Mouse (Mus musculus): Measurements from ENCODE around the gene Nutf2-ps1. TPM values are rescaled to one million over a fixed set of nuclear protein-coding genes. Genes with fewer than 3 reads are reported as not detected.
A peak's percentile ranks its signal among the peaks of the same experiment; 100 is the strongest.
"Not testable (repeated sequence)": the region's sequence is repeated elsewhere in the genome, so short reads cannot be mapped to it uniquely, and the experiment has no call there.

The Nutf2-ps1 gene
- 104 and 109 TPM in 2 replicates for polyA plus RNA-seq (2012; rRNA removed)

DNA sequence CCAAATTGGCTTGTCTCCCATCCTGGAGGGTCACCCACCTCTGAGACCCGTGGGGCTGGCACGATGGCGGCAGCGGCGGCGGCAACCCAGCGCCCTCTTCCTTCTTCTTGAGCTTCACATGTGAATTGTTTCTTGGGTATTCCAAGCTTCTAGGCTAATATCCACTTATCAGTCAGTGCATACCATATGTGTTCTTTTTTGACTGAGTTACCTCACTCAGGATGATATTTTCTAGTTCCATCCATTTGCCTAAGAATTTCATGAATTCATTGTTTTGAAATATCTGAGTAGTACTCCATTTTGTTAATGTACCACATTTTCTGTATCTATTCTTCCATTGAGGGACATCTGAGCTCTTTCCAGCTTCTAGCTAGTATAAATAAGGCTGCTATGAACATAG lies at the start of gene Nutf2-ps1:
Gene Nutf2-ps1, minus strand, starts transcription at position 101 of the 400 bp plus-strand sequence.
- not testable (repeated sequence) for DNase-seq (ENCODE audit: low read depth, low spot score)
- WGBS: 96% methylated on average over 7 of the region's 7 CpGs

GRCm38 (mm10) chr19:53638041-53638440 lies 49.2 kb upstream of the Nutf2-ps1 start:
- DNase-seq (ENCODE audit: low read depth, low spot score): no peak
- 91% methylated on average over 2 of the region's 2 CpGs for whole genome bisulfite sequencing

GRCm38 (mm10) chr19:53621681-53622080 lies 32.8 kb upstream of the Nutf2-ps1 start:
- no peak for DNase-seq (ENCODE audit: low read depth, low spot score)
- 90% methylated on average over 13 of the region's 13 CpGs for WGBS

DNA sequence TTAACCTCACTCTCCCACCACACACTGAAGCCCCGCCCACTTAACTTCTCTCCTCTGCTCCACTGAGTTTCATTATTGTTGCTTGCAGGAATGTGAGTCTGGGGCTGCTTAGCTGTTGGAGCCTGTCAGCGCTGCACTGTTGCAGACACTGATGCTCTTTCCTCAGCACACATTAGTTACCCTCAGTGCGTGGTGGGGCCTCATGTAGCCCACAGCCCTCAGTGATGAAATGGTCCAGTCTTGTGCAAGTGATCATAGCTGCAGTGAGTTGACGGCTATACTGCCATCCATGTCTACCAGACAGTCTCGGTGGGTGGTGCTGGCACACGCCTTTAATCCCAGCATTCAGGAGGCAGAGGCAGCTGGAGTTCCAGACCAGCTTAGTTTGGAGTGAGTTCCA lies 20.1 kb upstream of the Nutf2-ps1 start:
- no peak for DNase-seq (ENCODE audit: low read depth, low spot score)
- 81% methylated on average over 6 of the region's 6 CpGs for WGBS

DNA sequence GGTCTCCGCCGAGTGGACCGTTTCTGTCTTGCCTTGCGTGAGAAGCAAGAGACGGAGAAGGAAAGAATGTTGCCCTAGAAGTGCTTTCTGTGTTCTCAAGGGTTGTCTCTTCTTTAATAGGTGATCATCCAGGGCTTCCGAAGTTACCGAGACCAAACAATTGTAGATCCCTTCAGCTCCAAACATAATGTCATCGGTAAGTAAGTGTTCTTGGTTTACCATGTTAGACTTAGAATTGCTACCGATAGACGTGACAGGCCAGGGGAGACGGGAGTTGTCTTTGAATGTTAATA lies 12.4 kb upstream of the Nutf2-ps1 start:
- DNase-seq (ENCODE audit: low read depth, low spot score): no peak
- WGBS: 2% methylated on average over 11 of the region's 11 CpGs

DNA sequence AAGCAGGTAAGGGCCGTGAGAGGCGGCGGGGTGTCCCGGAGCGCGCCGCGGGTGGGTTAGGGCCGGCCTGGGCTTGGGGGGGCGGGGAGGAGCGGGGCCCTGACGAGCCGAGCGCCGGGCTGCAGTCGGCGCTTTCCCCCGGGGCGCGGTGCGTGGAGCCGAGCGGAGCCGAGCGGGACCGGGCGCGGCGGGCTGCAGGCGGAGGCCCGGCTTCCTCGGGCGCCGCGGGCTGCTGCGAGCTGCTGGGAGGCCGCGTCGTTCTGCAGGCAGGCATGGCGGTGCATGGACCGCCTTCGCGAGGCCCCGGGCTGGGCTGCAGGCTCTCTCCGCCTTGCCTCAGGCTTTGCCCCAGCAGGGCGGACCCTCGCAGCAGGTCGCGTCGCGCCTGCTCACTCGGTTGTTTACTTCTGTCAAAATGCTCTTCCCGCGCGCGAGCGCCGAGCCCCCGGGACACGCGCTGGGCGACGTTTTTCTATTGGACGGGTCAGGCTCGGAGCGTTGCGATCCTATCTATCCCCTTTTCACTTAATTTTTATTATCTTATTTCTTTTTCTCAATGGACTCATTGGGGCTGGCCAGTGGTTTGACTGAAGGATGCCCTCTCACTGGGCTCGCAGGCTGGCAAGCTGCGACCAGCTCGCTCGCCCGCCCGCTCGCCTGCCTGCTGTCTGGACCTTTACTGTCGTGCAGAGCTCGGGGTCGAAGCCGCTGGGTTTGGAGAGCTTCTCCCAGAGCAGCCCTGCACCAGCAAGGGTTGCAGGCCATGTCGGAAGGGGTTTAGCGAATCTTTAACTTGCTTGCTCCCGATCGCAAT lies 11.9 kb upstream of the Nutf2-ps1 start:
- under 1% methylated on average over 81 of the region's 82 CpGs for whole genome bisulfite sequencing
- DNase-seq (ENCODE audit: low read depth, low spot score): no peak

DNA sequence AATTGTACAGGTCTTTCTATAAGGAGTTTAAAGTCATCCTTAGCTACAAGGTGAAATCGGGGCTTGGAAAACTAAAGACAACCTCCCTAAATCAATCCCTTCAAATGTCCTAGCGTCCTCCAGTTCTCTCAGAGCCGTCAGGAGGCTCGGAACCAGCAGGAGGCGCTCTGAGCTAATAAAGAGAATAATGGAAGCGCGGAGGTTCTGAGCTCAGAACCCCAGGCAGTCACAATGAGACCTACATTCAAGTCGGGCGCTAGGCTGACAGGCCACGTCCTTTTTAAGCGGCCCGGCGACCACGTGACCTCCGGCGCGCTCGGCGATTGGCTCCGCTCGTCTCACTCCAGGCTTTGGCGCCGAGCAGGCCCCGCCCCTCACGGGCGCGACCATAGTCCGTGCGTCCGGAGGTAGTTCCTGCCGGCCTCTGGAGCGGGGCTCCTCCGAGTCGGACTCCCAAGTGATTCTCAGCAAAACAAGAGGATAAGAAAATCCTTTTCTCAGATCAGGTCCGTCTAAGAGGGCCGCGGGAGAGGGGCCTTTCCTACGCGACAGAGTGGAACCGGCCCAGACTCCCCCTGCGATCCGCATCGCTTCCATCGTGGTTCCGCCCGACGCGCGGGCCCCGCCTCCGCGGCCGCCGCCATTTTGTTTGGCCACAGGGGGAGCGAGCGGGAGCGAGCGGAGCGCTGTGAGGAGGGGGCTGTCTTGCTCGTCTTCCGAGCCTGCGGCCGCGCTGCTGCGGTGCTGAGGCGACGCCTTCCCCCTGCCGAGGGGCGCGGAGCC lies 11.1 kb upstream of the Nutf2-ps1 start, which contains the start of gene Smc3:
Gene Smc3, plus strand, starts transcription at position 642 of the 783 bp plus-strand sequence.
- DNase-seq (ENCODE audit: low read depth, low spot score): peak; percentile 95
- under 1% methylated on average over 69 of the region's 70 CpGs for WGBS

GRCm38 (mm10) chr19:53596723-53597474 lies 8.0 kb upstream of the Nutf2-ps1 start:
- WGBS: 61% methylated on average over 7 of the region's 7 CpGs
- DNase-seq (ENCODE audit: low read depth, low spot score): no peak

- WGBS: 85% methylated on average over 3 of the region's 3 CpGs
These were observed 1.2 kb downstream of the Nutf2-ps1 start for GRCm38 (mm10) chr19:53587686-53588085.

GRCm38 (mm10) chr19:53580271-53580670 lies 8.6 kb downstream of the Nutf2-ps1 start:
- WGBS: 93% methylated on average over 8 of the region's 8 CpGs
- DNase-seq (ENCODE audit: low read depth, low spot score): not testable (repeated sequence)

More at GRCm38 (mm10) chr19:53587686-53588085, 1.2 kb downstream of the Nutf2-ps1 start:
- not testable (repeated sequence) for DNase-seq (ENCODE audit: low read depth, low spot score)

DNA sequence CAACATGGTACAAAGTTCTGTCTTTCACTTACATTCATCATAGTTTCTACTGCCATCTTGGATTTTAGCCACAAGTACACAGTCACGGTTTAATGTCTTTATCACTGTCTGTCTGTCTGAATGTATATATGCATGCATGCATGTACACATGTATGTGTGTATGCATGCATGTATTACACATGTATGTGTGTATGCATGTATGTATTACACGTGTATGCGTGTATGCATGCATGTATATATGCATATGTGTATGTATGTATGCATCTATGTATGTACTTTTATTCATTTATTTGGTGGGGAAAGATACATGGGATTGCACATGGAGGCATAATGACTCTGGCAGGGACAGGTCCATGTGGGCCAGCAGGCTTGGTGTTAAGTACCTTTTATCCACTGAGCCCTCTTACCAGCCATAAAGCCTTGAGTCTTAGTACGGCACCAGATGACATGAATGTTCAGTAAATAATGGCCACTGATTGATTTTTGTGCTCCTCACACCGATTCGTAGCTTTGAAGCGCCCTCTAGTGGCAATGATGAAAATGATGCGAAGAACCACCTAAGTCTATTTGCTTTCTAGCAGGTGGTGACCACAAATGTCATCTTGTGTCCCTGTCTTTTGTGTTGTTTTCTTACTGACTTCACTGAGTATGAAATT lies 10.1 kb downstream of the Nutf2-ps1 start:
- DNase-seq (ENCODE audit: low read depth, low spot score): peak; percentile 62
- 10% methylated on average over 8 of the region's 8 CpGs for WGBS

DNA sequence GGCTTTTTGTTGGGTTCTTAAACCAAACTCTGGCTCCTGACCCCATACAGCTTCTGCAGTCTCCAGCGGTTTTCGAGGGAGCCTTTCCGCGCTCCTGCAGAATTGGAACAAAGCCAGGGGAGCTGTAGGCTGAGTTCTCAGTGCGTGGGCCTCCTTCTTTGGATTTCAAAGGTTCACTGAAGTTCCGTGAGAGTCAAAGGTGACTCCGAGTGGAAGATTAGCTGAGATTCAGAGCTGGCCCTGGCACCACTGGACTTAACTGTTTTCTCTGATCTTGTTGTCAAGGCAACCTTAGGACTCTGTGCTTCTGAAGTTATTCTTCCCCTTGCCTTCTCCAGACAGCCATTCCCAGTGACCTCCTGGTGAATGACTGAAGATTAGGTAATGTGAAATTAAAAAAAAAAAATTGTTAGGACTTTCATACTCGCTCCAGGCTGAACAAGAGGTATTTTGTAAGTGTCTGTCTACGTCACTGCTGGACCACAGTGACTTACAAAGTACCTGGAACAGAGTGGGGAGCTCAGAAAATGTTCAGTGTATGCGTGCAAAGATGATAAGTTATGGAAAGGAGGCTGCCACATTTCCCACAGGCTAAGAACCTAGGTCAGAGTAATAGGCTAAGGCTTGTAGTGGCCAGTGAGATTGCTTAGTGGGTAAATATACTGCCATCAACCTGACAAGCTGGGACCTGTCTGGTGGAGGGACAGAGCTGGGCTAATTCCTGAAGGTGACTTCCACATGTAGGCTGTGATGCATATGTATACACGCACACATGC lies 11.7 kb downstream of the Nutf2-ps1 start:
- WGBS: 64% methylated on average over 11 of the region's 11 CpGs
- no peak for DNase-seq (ENCODE audit: low read depth, low spot score)

- DNase-seq (ENCODE audit: low read depth, low spot score): no peak
- WGBS: 77% methylated on average over 7 of the region's 7 CpGs
These were observed 12.8 kb downstream of the Nutf2-ps1 start for GRCm38 (mm10) chr19:53576061-53576460.

- DNase-seq (ENCODE audit: low read depth, low spot score): no peak
- WGBS: 85% methylated on average over 4 of the region's 4 CpGs
These were observed 13.4 kb downstream of the Nutf2-ps1 start for GRCm38 (mm10) chr19:53575296-53576010.

DNA sequence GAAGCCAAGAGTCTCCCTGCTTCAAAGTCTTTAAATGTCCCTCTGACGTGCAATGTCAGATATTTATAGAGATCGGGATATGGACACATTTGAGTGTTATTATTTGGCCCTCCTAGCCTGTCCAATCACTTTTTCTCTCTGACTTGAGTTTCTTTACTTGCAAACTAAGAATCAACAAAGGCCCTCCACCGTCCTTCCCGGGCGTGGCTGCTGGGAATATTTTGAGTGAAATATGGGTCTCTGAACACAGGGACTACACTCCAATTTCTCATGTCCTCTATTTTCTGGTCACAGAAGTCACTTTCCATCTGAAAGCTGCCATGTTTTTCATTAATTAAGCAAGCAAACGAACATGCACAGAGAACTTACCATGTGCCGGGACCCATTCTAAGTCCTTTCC lies 14.3 kb downstream of the Nutf2-ps1 start:
- 85% methylated on average over 7 of the region's 7 CpGs for WGBS
- DNase-seq (ENCODE audit: low read depth, low spot score): no peak

GRCm38 (mm10) chr19:53574131-53574530 lies 14.7 kb downstream of the Nutf2-ps1 start:
- DNase-seq (ENCODE audit: low read depth, low spot score): no peak
- 82% methylated on average over 8 of the region's 8 CpGs for WGBS

- 75% methylated on average over 3 of the region's 3 CpGs for WGBS
- no peak for DNase-seq (ENCODE audit: low read depth, low spot score)
These were observed 15.7 kb downstream of the Nutf2-ps1 start for GRCm38 (mm10) chr19:53573151-53573550.

DNA sequence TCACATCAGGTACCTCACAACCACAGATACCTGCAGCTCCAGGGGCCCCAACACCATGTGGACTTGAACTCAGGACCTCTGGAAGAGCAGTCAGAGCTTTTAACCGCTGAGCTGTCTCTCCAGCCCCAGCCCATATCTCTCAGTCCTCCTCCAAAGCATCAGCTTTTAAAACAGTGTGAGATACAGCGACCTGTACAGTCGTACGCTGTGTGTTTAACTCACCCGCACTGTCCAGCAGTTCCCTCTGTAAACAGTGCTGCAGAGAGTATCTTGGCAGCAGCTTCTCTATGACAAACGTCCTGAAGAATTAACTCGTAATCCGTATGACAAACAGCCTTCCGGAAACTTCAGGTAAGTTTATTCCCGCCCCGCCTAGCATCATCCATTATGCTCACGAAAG lies 16.3 kb downstream of the Nutf2-ps1 start:
- 16% methylated on average over 12 of the region's 12 CpGs for WGBS
- peak; percentile 19 for DNase-seq (ENCODE audit: low read depth, low spot score)
